Mouse (Mus musculus) ES-E14 (cell line): Measurements from ENCODE around the gene Htr5b. TPM values are rescaled to one million over a fixed set of nuclear protein-coding genes. Genes with fewer than 3 reads are reported as not detected.

Experiments used
- DNase-seq: peaks from one replicate; pipeline ENCODE4 v3.0.0-alpha.2; 2013; ENCODE audit warnings: low read depth, low spot score
- H3K27ac ChIP-seq: 2 replicates; pipeline ENCODE4 v1.5.1; 2012; ENCODE audit warnings: low read depth, mild to moderate bottlenecking, low read length, moderate library complexity, mixed read lengths; ENCODE audit not compliant: poor library complexity, insufficient read depth, severe bottlenecking
- H3K36me3 ChIP-seq: 2 replicates; pipeline ENCODE4 v1.6.1; 2012; ENCODE audit warnings: mild to moderate bottlenecking, low read length, moderate library complexity, mixed read lengths; ENCODE audit not compliant: control insufficient read depth, poor library complexity, insufficient read depth, severe bottlenecking
- H3K4me1 ChIP-seq, 2 experiments: fragments of 150-350 bp in 1 of 2; sonication (generic) in 1 of 2; 2 replicates each; pipeline ENCODE4 v1.6.1; 2012; ENCODE audit warnings: low read length in 2 of 2, mild to moderate bottlenecking in 1 of 2, mixed read lengths in 1 of 2; ENCODE audit not compliant: control insufficient read depth in 2 of 2, insufficient read depth in 2 of 2, poor library complexity in 1 of 2
- H3K4me3 ChIP-seq, 2 experiments: fragments of 150-350 bp in 1 of 2; sonication (generic) in 1 of 2; 2 replicates each; pipeline ENCODE4 v1.5.1; 2012; ENCODE audit warnings: low read length in 2 of 2, low read depth in 1 of 2, mild to moderate bottlenecking in 1 of 2, mixed read lengths in 1 of 2; ENCODE audit not compliant: insufficient read depth in 1 of 2, poor library complexity in 1 of 2, severe bottlenecking in 1 of 2
- H3K9ac ChIP-seq: 2 replicates; pipeline ENCODE4 v1.6.1; 2012; ENCODE audit warnings: low read depth, mild to moderate bottlenecking, low read length, mixed read lengths; ENCODE audit not compliant: poor library complexity, insufficient read depth, severe bottlenecking
- H3K9me3 ChIP-seq: fragments of 150-350 bp; sonication (generic); 2 replicates; pipeline ENCODE4 v1.6.1; 2012; ENCODE audit warnings: low read depth, mild to moderate bottlenecking, low read length; ENCODE audit not compliant: control insufficient read depth, insufficient read depth
- CHD2 ChIP-seq: IDR thresholded peaks from 2 replicates; pipeline ENCODE4 v1.6.1; 2014; ENCODE audit warnings: mild to moderate bottlenecking, low read depth, low read length, inconsistent platforms
- HCFC1 ChIP-seq: IDR thresholded peaks from 2 replicates; pipeline ENCODE4 v1.6.1; 2012; ENCODE audit warnings: low read length, inconsistent platforms, borderline replicate concordance; ENCODE audit not compliant: insufficient read depth
- MAFK ChIP-seq: IDR thresholded peaks from 2 replicates; pipeline ENCODE4 v1.6.1; 2014; ENCODE audit warnings: mild to moderate bottlenecking, low read depth, low read length, inconsistent platforms; ENCODE audit not compliant: insufficient read depth
- ZC3H11A ChIP-seq: IDR thresholded peaks from 2 replicates; pipeline ENCODE4 v1.6.1; 2012; ENCODE audit warnings: low read depth, mild to moderate bottlenecking, inconsistent platforms, low read length, borderline replicate concordance
- ZNF384 ChIP-seq: IDR thresholded peaks from 2 replicates; pipeline ENCODE4 v1.6.1; 2012; ENCODE audit warnings: low read depth, low read length, inconsistent platforms
- in situ Hi-C, 2 experiments: fragments of 600-800 bp; cut with MboI; formaldehyde crosslinking; loops; one replicate each; pipeline ENCODE4 v1.15.1; 2025; ENCODE audit warnings: low sequenced_read_pairs in 2 of 2, inconsistent platforms in 1 of 2; ENCODE audit not compliant: unreplicated experiment in 2 of 2
- total RNA-seq: library from RNA; depleted of rRNA; stranded (reverse); fragments of 300-350 nt; gene quantifications from 2 replicates; pipeline ENCODE4 v1.2.3, GENCODE M21; 2012; rRNA removed

Htr5b gene
- total RNA-seq, 1 experiment, result 0.98 TPM

- no peaks in the 10 kb centered on the region for H3K4me1 ChIP-seq
- no peak overlapping the region for H3K27ac ChIP-seq
- H3K36me3 ChIP-seq, result no peaks in the 10 kb centered on the region; the same call in 1 of the 2 replicates
- TF ChIP-seq MAFK (no peak), ZC3H11A (no peak), HCFC1 (no peak), ZNF384 (no peak), CHD2 (no peak)
- DNase-seq, result no peak
- in situ Hi-C loops, result no loop called here
- H3K9ac ChIP-seq, result no peak overlapping the region
- no peak overlapping the region for H3K4me3 ChIP-seq
- H3K9me3 ChIP-seq, result no peaks in the 10 kb centered on the region
Observed at GRCm38 (mm10) chr1:121462643-121463042, 65.6 kb downstream of the Htr5b start.

- Histone ChIP-seq H3K9me3 (no peaks in the 10 kb centered on the region), H3K36me3 (no peaks in the 10 kb centered on the region; the same call in 1 of the 2 replicates), H3K4me1 (no peaks in the 10 kb centered on the region), H3K27ac (no peak overlapping the region), H3K4me3 (no peak overlapping the region), H3K9ac (no peak overlapping the region)
- DNase-seq, result no peak
- TF ChIP-seq MAFK, result no peak
- no peak for TF ChIP-seq ZC3H11A
- TF ChIP-seq CHD2, result no peak
- TF ChIP-seq ZNF384, result no peak
- no peak for TF ChIP-seq HCFC1
- in situ Hi-C loops, result no loop called here
Observed at GRCm38 (mm10) chr1:121461895-121462294, 66.4 kb downstream of the Htr5b start.

- Histone ChIP-seq H3K4me1 (no peaks in the 10 kb centered on the region), H3K36me3 (no peaks in the 10 kb centered on the region; the same call in 1 of the 2 replicates), H3K9me3 (no peaks in the 10 kb centered on the region), H3K4me3 (no peak overlapping the region), H3K27ac (no peak overlapping the region), H3K9ac (no peak overlapping the region)
- no peak for DNase-seq
- in situ Hi-C loops, result no loop called here
- TF ChIP-seq HCFC1, result no peak
- no peak for TF ChIP-seq ZNF384
- no peak for TF ChIP-seq MAFK
- no peak for TF ChIP-seq ZC3H11A
- no peak for TF ChIP-seq CHD2
Observed at GRCm38 (mm10) chr1:121460077-121460476, 68.2 kb downstream of the Htr5b start.

Other genes with a start within 250 kb of the Htr5b start
- 24.9 and 34.4 TPM in 2 replicates for gene Insig2, start 195.9 kb downstream of the Htr5b start, total RNA-seq
- gene Ccdc93, start 97.4 kb downstream of the Htr5b start, total RNA-seq, result 10.4 and 11.7 TPM in 2 replicates
- gene Ddx18, start 39.5 kb upstream of the Htr5b start, total RNA-seq, result 111 and 126 TPM in 2 replicates